Mouse (Mus musculus) retina, postnatal 7 days (tissue): ENCODE measurements around the gene Gm20605.
"Not testable (repeated sequence)": the region's sequence is repeated elsewhere in the genome, so short reads cannot be mapped to it uniquely, and the experiment has no call there.

Source experiments
- DNase-seq: peaks from one replicate; pipeline ENCODE4 v3.0.0-alpha.2; 2012; ENCODE audit warnings: low read depth, low spot score

Gene Gm20605

DNA sequence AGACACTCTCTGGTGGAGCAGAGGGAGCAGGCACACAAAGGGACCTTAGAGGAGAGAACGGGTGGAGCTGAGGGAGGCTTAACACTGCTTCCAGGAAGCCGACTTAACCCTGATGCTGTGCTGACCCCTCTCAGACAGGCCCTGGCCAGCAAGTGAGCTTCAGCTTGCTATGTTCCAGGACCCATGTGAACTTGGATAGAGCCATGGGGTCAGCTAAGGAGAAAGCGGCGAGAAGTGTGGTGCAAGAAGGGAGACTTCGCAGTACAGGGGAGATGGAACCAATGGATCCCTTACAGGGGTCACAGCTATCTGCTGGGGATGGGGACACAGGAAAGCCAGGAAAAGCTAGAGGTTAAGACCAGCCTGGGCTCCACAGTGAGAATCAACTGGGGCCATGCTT lies 15.9 kb upstream of the Gm20605 start:
- no peak for DNase-seq

DNA sequence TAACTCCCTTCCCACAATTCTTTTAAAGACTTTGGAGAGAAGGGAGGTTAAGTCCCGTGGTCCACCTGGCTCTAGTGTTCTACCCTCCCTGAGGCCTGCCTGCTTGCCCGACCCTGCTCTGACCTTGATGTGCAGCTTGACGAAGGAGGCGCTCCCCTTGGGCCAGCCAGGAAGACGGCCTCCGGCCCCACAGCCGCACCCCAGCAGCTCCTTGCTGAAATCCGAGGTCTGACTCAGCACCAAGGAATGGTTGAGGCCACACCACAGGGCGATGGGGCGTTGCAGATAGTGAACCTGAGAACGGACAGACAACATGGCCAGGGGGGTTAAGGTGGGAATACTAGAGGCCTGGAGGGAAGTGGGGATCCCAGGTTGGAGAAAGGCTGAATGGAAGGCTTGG lies 15.4 kb upstream of the Gm20605 start, which contains the start of gene Pcolce:
TSS of gene Pcolce (minus strand) at position 235 of the 400 bp plus-strand sequence.
- no peak for DNase-seq

DNA sequence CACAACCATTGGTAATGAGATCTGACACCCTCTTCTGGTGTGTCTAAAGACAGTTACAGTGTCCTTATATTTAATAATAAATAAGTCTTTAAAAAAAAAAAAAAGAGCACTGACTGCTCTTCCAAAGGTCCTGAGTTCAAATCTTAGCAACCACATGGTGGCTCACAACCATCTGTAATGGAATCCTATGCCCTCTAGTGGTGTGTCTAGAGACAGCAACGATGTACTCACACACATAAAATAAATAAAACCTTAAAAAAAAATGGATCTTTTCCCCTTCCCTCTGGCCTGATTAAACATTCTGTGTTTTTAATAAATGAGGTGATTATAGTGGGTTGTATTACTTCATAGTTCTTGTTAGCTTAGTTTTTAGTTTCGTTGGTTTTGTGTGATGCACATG lies 14.1 kb upstream of the Gm20605 start:
- DNase-seq: not testable (repeated sequence)

DNA sequence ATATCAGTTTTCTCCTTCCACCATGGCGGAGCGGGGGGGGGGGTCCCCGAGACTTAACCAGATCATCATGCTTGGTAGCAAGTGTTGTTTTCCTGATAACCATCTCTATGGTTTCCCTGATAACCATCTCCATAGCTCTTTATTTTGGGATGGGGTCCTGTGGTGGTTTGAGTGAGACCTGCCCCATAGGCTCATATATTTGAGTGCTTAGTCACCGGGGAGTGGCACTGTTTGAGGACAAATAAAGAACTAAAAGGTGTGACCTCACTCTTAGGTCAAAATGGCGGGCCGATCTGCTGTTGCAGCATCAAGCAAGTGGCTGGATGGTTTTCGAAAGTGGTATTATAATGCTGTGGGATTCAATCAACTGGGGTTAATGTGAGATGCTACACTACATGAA lies 13.6 kb upstream of the Gm20605 start:
- DNase-seq: no peak

DNA sequence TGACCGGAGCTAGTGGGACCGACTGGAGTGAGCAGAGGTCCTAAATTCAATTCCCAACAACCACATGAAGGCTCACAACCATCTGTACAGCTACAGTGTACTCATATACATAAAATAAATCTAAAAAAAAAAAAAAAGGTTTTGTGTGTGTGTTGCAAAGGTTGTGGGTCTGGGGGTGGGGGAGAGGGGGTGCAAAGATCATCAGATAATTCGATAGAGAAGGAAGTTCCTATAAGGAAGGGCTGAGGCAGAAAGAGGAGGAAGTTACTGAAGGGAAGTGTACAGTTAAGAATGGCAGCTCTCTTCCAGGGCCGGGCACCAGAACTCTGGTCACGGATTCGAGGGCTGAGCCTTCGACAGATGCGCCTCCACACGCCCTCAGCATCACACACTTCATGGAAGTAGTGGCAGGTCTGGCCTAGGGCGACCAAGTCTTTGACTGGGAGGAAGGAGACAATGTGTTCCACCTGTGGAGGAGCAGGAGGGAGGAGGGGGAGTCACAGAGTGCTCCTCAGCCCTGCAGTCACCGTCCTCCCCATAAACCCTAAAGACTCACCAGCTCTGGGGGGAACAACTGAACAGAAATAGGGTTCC lies 4.9 kb upstream of the Gm20605 start:
- DNase-seq: no peak

DNA sequence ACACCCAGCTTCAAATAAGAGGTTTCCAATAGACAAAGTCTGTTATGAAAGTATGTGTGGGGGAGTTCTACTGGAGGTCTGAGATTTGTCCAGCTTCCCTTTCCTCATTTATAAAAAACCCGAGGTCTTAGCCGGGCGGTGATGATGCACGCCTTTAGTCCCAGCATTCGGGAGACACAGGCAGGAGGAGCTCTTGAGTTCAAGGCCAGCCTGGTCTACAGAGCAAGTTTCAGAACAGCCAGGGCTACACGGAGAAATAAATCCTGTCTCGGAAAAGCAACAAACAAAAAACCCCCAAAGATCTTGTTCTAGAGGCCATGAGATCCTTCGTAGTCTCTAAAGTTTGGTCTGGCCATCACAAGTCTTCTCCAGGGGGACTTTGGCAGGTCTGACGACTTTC lies 984 bp upstream of the Gm20605 start:
- no peak for DNase-seq

DNA sequence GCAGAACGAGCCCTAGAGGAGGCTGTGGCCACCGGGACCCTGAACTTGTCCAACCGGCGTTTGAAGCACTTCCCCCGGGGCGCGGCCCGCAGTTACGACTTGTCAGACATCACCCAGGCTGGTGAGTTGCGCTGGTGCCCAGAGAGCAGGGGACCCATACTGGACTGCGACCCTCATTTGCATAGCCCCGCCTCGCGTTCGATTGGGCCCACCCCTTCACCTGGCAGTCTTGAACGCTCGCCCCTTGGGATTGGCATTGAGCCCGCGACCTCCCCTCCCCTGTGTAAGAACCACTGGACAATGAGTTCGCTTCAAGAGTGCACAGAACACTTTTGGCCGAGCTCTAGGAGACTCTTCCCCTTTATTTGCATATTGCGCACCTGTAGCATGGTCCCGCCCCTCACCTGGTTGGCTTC lies 339 bp downstream of the Gm20605 start:
- DNase-seq: no peak

DNA sequence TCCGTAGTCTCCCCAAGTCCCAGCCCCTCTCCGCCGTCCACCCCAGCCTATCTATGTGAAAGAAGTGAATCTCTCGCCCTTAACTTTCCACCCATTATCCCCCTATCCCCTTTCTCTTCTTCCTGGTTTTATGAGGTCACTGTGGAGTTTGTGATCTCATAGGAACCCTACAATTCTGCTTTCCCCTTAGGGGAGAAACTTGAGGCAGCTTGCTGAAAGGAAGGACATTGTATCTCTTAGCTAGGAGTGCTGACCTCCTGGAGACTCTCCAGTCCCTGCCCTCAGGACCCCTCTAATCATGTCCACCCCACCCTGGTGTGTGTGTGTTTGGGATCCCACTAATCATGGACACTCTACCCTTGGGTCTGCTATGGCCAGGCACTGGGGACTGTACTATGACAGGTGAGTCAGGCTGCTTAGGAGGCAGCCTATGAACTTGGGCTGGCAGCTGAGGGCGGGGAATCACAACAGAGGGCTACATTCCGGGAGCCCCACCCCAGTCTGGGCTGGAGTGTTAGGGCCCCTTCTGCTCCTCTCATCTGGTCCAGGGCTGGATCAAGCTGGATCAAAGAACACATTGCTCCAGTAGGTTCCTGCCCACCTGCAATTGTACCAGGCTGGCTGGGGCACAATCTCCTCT lies 1.1 kb downstream of the Gm20605 start:
- DNase-seq: no peak

DNA sequence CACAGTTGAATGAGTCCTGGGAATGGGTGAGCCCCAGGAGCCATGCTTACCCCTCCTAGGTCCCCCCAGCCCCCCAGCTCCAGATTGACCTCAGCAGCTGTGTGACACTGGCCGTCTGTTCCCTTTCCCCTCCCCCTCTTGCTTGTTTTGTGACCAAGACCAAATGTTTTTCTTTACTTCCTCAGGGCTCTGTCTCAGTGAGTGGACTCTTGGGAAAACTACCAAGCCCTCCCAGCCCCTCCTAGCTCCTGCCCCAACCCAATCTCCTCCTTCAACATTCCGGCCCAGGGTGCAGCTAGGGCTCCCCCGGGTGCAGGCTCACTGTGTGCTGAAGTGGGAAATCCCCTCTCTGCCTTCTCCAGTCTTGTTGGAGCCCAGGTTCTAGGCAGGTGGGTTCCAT lies 1.6 kb downstream of the Gm20605 start:
- no peak for DNase-seq

DNA sequence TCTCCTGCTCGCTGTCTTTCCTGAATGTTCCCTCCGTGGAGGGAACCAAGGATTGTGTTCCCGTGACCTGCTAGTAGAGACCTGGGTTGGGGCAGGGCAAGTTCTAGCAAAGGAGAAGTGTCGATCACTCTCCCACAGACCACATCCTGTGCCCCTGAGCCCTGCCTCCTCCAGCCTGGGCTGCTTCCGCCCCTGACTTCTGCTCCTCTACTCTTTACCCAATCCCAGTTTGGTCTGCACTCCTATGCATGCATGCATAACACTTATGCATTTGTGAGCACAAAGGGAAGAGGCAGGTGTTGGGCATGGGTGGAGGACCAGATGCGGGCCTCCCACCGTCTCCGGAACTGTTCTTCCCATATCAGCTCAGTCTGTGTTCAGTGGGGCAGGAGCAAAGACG lies 2.2 kb downstream of the Gm20605 start:
- DNase-seq: no peak

DNA sequence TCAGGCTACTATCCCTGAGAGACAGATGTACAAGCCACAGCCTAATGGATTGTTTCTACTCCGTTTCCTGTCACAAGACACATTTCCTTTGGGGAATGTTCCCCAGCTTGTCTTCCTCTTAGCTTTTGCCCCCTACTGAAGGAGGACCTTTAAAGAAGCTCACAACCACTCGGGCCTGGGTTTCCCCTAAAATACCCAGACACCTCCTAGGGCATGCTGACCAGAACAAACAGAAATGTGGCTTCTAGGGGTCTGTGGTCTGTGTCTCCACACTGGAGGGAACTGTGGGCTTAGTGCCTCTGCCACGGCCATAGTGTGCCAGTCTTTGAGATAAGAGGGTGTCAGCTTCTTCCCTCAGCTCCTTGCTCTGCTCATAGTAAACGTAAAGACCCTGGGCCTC lies 2.6 kb downstream of the Gm20605 start:
- no peak for DNase-seq

DNA sequence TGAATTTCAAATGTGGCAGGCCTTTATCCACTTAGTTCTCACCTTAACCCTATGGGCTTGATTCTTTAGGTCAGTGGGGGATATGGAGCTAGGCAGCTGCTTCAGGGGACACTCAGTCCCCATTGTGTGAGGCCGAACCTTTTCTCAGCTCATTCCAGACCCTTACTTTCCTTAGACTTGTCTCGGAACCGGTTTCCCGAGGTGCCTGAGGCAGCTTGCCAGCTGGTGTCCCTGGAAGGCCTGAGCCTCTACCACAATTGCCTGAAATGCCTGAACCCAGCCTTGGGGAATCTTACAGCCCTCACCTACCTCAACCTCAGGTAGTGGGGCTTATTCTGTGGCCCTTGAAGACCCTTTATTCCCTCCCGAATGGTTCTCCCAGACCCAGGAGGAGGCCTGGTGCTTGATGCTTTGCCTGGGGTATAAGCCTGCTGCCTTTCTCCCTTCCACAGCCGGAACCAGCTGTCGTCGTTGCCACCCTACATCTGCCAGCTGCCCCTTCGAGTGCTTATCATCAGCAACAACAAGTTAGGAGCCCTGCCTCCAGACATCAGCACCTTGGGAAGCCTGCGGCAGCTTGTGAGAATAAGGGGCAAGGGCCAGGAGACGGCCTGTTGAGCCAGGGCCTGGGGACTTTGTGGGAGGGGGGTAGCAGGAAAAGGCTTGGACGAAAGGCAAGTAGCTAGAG lies 4.6 kb downstream of the Gm20605 start:
- DNase-seq: no peak

DNA sequence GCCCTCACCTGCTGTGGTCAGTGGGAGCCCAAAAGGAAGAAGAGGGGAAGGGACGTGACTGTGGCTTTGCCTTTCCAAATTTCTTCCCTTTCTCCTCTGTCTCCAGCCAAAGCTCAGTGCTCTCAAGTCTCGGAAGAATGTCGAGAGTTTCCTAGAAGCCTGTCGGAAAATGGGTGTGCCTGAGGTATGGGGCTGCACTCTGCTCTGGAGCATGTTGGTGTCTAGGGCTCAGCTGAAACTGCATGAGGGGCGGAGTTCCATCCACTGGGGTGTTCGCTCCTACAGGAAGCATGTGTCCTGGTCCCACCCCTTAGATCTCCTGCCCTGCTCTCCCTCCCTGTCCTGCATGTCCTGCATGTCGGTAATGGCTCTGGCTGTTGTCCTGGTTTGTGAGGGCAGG lies 10.5 kb downstream of the Gm20605 start:
- DNase-seq: no peak

DNA sequence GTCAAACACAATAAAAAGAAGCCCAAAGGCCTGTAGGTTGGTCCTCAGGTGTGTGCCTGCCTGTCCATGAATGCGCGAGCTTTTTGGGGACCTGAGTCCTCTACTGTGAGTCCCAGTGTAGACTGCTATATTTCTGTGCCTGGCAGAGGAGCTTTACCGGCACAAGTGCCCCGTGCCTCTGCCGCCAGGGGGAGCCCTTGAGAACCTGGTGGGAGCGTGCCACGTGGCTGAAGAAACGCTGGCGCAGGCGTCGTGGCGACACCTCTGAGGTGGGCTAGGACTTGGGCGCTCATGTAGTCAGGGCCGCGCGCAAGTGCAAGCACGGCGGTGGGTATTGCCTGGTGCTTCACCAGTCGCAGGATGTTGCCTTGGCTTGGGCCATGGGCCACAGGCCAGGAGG lies 12.1 kb downstream of the Gm20605 start, which contains the start of gene Sap25:
TSS of gene Sap25 (plus strand) at position 281 of the 400 bp plus-strand sequence.
- no peak for DNase-seq

DNA sequence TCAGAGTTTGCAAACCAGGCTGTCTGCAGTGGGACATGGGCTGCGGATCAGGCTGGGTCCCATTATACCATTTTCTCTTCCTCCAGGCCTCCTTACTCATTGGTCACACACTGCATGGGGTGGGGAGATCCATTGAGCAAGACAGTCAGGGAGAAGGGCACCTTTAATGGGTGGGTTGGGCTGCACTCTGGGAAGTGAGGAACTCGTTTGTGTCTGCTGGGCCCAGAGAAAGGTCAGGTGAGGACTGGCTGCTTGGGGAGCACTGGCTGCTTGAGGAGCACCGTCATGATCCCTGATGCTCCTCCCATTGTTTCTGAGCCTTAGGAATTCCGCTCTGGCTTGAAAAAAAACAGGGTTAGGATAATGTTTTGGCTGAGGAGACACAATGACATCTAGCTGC lies 13.9 kb downstream of the Gm20605 start:
- DNase-seq: no peak

DNA sequence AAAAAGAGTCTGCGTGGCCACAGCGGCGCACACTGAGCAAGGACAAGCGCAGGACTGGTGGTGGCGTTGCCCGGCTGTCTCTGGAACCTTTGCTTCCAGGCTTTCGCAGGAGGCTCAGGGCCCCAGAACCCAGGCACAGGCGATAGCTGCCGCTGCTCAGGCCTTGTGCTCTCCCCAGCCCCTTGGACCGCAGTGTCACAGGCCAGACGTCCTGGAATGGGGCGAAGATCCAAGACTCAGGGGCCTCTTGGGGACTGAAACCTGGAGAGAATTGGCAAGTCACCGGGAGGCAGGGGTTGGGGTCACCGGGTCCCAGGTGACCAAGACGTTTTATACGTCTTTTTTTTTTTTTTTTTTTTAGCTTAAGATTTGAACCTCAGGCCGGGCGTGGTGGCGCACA lies 15.5 kb downstream of the Gm20605 start:
- DNase-seq: no peak

DNA sequence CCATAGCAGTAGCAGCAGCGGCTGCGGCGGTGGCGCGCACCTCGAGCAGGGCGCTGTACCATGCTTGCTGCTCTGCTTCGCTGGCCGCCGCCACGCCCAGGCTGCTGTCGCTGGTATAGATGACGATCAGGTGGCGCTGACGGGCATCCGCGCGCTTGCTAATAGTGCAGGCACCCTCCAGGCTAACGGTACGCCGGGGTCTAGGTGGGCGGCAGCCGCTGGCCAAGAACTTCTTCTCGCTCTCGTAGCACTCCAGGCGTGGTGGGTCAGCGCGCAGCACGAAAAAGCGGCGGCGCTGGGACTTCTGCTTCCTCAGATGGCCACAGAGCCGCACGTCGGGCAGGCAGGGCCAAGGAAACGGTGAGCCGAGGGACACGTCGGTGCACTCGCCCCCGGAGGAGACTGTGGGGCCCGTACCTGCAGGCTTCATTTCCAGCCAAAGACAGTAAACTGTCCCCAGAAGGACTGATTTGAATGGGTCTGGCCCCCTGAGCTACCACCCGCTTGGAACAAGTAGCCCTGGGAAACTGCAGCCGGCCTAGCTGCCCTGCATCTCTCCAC lies 16.2 kb downstream of the Gm20605 start:
- DNase-seq: no peak

DNA sequence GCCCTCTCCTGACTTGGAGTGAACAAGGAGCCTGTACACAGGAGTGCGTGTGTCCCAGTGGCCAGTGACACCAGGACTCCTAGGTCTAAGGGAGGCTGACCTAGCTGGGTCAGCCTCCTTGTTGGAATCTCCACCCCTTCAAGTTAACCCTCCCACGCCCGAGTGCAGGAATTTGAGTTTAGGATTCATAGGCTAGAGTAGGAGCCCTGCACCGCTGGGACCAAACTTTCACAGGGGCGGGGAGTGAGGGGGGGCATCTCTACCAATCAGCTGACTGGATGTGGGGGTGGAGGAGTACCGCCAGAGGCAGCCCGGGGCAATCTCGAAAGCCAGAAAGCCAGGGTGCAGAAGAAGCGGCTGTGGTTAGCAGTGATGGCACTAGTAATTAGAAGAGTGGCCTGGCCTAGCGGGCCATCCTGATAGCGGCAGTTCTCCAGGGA lies 16.7 kb downstream of the Gm20605 start, which contains the start of gene Irs3:
TSS of gene Irs3 (minus strand) at position 63 of the 440 bp plus-strand sequence.
- no peak for DNase-seq

DNA sequence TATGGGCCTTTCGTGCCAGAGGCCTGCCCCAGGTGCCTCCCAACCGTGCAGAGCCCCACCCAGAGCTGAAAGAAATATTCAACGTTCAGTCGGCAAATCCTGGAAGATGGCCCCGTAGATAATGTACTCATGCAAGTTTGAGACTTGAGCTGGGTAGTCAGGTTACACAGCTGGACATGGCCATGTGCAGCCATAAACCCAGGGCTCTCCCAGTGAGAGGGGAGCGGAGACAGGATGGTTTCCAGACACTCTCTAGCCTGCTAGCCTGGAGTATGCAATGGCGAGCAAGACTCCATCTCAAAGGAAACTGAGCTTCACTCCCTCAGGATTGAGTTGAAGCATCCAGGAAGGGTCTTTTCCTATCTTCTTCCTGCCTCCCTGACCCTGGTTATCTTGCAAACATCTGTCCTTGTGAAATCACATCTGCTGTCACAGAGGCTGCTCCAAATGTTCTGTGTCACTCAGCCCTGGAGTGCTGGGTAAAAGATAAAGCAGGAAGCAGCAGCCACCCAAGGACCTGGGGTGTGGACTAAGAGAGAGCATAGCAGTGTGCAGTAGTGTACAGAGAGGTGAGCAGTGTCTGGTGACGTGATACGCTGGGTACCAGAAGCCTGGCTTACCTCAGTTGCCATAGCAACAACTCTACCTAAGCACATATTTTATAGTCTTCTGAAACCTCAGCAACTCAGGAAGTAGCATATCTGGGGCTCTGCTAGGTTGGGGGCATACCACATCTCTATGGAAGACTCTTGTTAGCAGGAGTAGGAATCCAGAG lies 19.0 kb downstream of the Gm20605 start:
- DNase-seq: no peak

DNA sequence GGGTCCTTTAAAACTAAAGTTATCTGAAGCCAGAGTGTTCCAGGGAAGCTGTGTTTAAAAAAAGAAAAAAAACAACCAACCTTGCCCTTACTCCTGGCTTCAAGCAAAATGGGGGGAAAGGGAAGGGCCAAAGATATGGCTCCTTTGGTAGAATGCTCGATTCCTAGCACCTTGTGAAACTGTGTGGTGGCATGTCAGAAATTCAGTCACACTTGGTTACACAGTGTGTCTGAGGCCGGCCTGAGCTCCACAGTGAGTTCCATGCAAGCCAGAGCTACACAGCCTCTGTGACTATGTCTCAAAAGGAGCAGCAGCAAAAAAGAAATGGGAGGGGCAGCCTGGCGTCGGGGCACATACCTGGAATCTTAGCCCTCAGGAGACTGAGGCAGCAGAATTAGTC lies 20.3 kb downstream of the Gm20605 start:
- no peak for DNase-seq

DNA sequence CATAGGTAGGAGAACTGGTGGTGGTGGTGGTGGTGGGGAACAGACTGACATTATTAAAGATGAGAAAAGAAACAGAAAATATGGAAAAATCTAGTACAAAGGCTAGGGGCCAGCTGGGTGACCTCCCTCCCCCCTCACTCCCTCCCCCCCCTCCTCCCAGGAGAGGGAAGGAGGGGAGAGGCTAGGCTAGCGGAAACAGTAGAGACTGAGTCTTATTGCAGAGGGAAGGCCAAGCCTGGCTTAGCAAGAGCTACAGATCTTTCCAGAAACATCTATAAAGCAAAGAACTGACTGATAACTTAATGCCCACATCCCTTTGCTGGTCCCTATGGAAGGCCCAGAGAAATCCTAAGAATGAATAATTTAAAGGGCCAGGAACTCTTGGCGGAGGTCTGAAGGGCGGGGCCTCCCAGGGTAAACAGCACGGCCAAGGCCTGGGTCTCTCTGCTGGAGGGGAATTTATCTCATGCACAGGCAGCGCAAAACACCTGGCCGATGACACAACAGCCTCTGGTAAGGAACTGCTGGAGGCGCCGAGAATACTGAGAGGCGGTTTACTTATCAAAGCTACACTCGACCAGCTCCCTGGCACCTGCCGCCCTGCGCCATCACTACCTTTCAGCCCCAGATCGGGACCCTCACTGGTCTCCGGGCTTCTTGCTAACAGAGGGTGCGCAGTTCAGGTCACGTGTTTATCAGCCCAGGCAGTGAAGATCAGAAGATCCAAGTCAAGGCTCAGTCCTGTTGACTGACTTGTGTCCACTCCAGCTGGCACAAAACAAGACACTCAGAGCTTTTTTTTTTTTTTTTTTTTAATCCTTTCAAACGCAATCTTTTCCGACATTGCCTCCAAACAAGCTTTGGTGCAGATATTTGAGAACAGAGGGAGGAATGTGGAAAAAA lies 20.9 kb downstream of the Gm20605 start:
- DNase-seq: no peak
